Mouse (Mus musculus): ENCODE data around the gene Ap3d1.

GRCm38 (mm10) chr10:80744262-80744661 lies 2.2 kb upstream of the Ap3d1 start:
- TF ChIP-seq POLR2A (IDR thresholded peaks at IDR 0.05; ENCODE audit: borderline replicate concordance, extremely low read depth, insufficient read depth, insufficient read length, poor library complexity, severe bottlenecking), result no peak
- TF ChIP-seq CTCF (IDR thresholded peaks at IDR 0.05; ENCODE audit: borderline replicate concordance, extremely low read depth, insufficient read depth, insufficient read length), result no peak
